Mouse (Mus musculus) MEL (cell line): Measurements from ENCODE around the gene Kxd1.

ENCODE experiments used
- CTCF ChIP-seq, 3 experiments: IDR thresholded peaks in 2 of 3; conservative IDR thresholded peaks in 1 of 3; 2 replicates each; pipeline ENCODE4 v1.5.1; 2011 to 2012; ENCODE audit warnings: low read length in 3 of 3, low read depth in 2 of 3, mild to moderate bottlenecking in 2 of 3, improper control_type of control experiment in 1 of 3, inconsistent platforms in 1 of 3, mixed read lengths in 1 of 3, moderate library complexity in 1 of 3; ENCODE audit not compliant: control insufficient read depth in 1 of 3, insufficient read depth in 1 of 3, poor library complexity in 1 of 3, severe bottlenecking in 1 of 3
- POLR2A ChIP-seq, 2 experiments: IDR thresholded peaks; 2 replicates each; pipeline ENCODE4 v1.6.1; 2011 to 2012; ENCODE audit warnings: low read length in 2 of 2, mild to moderate bottlenecking in 2 of 2, control low read depth in 1 of 2, improper control_type of control experiment in 1 of 2, low read depth in 1 of 2, moderate library complexity in 1 of 2; ENCODE audit not compliant: control insufficient read depth in 1 of 2, insufficient read depth in 1 of 2, poor library complexity in 1 of 2
- TBP ChIP-seq: IDR thresholded peaks from 2 replicates; pipeline ENCODE4 v1.8.0; 2011; ENCODE audit warnings: low read depth, low read length, improper control_type of control experiment

DNA sequence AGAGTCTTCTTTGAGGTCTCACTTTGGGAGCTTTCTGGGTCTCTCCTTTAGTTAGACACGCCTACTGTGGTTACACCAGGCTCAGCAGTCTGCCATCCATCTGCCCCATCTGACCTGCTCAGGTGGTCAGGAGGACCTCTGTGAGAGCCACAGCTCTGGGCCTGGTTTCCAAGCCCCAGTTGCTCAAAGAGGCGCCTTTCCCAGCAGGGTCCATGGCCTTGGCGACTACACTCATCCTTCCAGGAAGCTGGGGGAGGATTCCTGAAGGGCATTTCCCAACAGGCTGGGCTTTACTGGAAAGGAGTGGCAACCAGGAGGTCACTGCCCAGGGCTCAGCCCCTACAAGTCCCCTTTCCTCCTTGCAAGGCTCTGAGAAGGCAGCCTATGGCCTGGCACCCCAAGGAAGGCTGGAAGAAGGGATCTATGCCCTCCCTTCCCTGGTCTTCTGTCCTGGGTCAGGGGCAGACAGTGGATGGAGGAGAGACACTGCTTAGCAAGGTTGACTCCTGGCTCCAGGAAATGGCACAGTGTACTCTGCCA, 37.0 kb upstream of the Kxd1 start:
- TF ChIP-seq CTCF (IDR thresholded peaks at IDR 0.05 in 2 of 3, conservative IDR thresholded peaks at IDR 0.05 in 1 of 3; ENCODE audit: control insufficient read depth in 1 of 3, insufficient read depth in 1 of 3, low read depth in 2 of 3, low read length in 3 of 3, poor library complexity in 1 of 3, severe bottlenecking in 1 of 3) (no peak), POLR2A (IDR thresholded peaks at IDR 0.05; ENCODE audit: control insufficient read depth in 1 of 2, insufficient read depth in 1 of 2, low read depth in 1 of 2, low read length in 2 of 2, poor library complexity in 1 of 2) (no peak), TBP (no peak)
